Mouse (Mus musculus): ENCODE measurements at regions not wholly inside any gene's neighbourhood (a gene's known extent, or its start where the extent isn't known, plus 50 kb on each side); places are given as distances from the start of the nearest gene placed in this dataset.

- TF ChIP-seq CTCF (IDR thresholded peaks at IDR 0.05 in 2 of 3, conservative IDR thresholded peaks at IDR 0.05 in 1 of 3; ENCODE audit: control insufficient read depth in 1 of 3, insufficient read depth in 1 of 3, low read depth in 2 of 3, low read length in 3 of 3, poor library complexity in 1 of 3, severe bottlenecking in 1 of 3) (no peak), POLR2A (IDR thresholded peaks at IDR 0.05; ENCODE audit: control insufficient read depth in 1 of 2, insufficient read depth in 1 of 2, low read depth in 1 of 2, low read length in 2 of 2, poor library complexity in 1 of 2) (no peak), CHD2 (IDR thresholded peaks at IDR 0.05; ENCODE audit: low read length) (no peak), MAZ (IDR thresholded peaks at IDR 0.05; ENCODE audit: low read depth, low read length) (no peak), ZMIZ1 (IDR thresholded peaks at IDR 0.05; ENCODE audit: low read depth, low read length) (no peak), ZC3H11A (IDR thresholded peaks at IDR 0.05; ENCODE audit: low read depth, low read length) (no peak), MEF2A (IDR thresholded peaks at IDR 0.05; ENCODE audit: extremely low read depth, insufficient replicate concordance, low read depth, low read length, poor library complexity, severe bottlenecking) (no peak), EP300 (IDR thresholded peaks at IDR 0.05; ENCODE audit: low read depth in 1 of 2, low read length in 2 of 2) (no peak), GATA1 (IDR thresholded peaks at IDR 0.05; ENCODE audit: low read depth, low read length) (no peak), MAX (IDR thresholded peaks at IDR 0.05; ENCODE audit: low read length) (no peak), USF1 (IDR thresholded peaks at IDR 0.05; ENCODE audit: low read depth, low read length) (no peak), MYB (IDR thresholded peaks at IDR 0.05; ENCODE audit: low read depth, low read length) (no peak), USF2 (IDR thresholded peaks at IDR 0.05; ENCODE audit: borderline replicate concordance in 1 of 2, insufficient read depth in 1 of 2, low read depth in 1 of 2, low read length in 2 of 2) (no peak), ELF1 (IDR thresholded peaks at IDR 0.05; ENCODE audit: low read depth, low read length) (no peak)
Observed at GRCm38 (mm10) chr8:81147239-81147638, 132.5 kb upstream of the Usp38 start.
